Mouse (Mus musculus) heart, adult 2 months (tissue): ENCODE data around the gene Nptn. TPM values are rescaled to one million over a fixed set of nuclear protein-coding genes. Genes with fewer than 3 reads are reported as not detected.

Experiments
- DNase-seq, 2 experiments: peaks; one replicate each; pipeline ENCODE4 v3.0.0; 2021
- H3K27ac ChIP-seq: fragments of 200-600 bp; 2 replicates; pipeline ENCODE4 v1.8.1; 2022
- H3K27me3 ChIP-seq: fragments of 200-500 bp; 2 replicates; pipeline ENCODE4 v1.6.1; 2012; ENCODE audit warnings: mild to moderate bottlenecking, low read length, inconsistent platforms, mixed read lengths; ENCODE audit not compliant: control insufficient read depth, insufficient read depth
- H3K36me3 ChIP-seq: fragments of 200-500 bp; 2 replicates; pipeline ENCODE4 v1.6.1; 2012; ENCODE audit warnings: low read length, inconsistent platforms; ENCODE audit not compliant: control insufficient read depth, insufficient read depth
- H3K4me1 ChIP-seq: fragments of 200-500 bp; 2 replicates; pipeline ENCODE4 v1.6.1; 2011; ENCODE audit warnings: low read length; ENCODE audit not compliant: control insufficient read depth, insufficient read depth
- H3K4me3 ChIP-seq: fragments of 200-600 bp; 2 replicates; pipeline ENCODE4 v1.8.1; 2022
- H3K79me2 ChIP-seq: fragments of 200-500 bp; replicated peaks from 2 replicates; pipeline ENCODE4 v1.6.1; 2012; ENCODE audit warnings: mild to moderate bottlenecking, inconsistent platforms, low read length, moderate library complexity, mixed read lengths; ENCODE audit not compliant: control insufficient read depth, insufficient read depth
- H3K9ac ChIP-seq: fragments of 200-500 bp; 2 replicates; pipeline ENCODE4 v1.6.1; 2012; ENCODE audit warnings: low read depth, mild to moderate bottlenecking, control low read depth, inconsistent platforms, low read length, mixed read lengths
- CTCF ChIP-seq: fragments of 200-600 bp; IDR thresholded peaks from 2 replicates; pipeline ENCODE4 v1.8.1; 2022; ENCODE audit warnings: antibody characterized with exemption, mild to moderate bottlenecking, moderate library complexity
- EP300 ChIP-seq: fragments of 200-500 bp; IDR thresholded peaks from 2 replicates; pipeline ENCODE4 v1.6.1; 2011; ENCODE audit warnings: low read depth, low read length, control low read depth; ENCODE audit not compliant: insufficient read depth
- POLR2A ChIP-seq: fragments of 200-500 bp; IDR thresholded peaks from 2 replicates; pipeline ENCODE4 v1.6.1; 2011; ENCODE audit warnings: mild to moderate bottlenecking, low read depth, low read length, control low read depth; ENCODE audit not compliant: insufficient read depth
- WGBS: fragments of 180-500 bp; shearing (Covaris S2); methylation state at CpG from one replicate; pipeline ENCODE4 v1.1.7; 2018; 5-methylcytosine and 5-hydroxymethylcytosine counted together
- intact Hi-C: fragments of 180-260 bp; cut with DNase I; formaldehyde crosslinking; loops from one replicate; pipeline ENCODE4 v1.15.1; 2025
- polyA plus RNA-seq: library from polyadenylated mRNA; depleted of rRNA; stranded (reverse); fragments of >200 nt; gene quantifications from 2 replicates; pipeline ENCODE4 v1.2.3, GENCODE M21; 2012
- total RNA-seq, 2 experiments: library from RNA; stranded (reverse); gene quantifications; 2 replicates each; pipeline ENCODE4 v1.2.3; 2021

The Nptn gene
- total and polyA plus RNA-seq, 3 experiments: 123 to 282 (median 124) TPM

DNA sequence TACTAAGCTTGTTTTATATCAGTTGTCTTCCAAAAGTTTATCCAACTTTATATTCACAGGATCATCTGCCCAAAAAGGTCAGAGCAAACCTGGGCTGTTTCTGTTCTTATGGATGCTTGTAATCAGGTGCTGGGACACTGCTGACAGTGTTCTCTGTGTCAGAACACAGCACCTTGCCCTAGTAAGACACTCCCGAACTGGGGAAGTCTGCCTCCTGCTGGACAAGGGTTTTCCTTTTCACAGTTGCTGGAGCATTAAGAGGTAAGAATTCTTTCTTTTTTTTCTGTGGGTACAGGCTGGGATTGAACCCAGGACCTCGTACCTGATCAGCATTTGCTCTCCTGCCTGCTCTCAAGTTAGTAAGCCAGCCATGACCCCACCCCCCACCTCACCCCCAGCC, 74.4 kb downstream of the Nptn start:
- no peaks in the 10 kb centered on the region for H3K27me3 ChIP-seq
- DNase-seq: no peak
- peaks cover 2% of the 10 kb centered on the region; the same call in 1 of the 2 replicates for H3K36me3 ChIP-seq
- no peak overlapping the region for H3K27ac ChIP-seq
- H3K4me3 ChIP-seq: no peak overlapping the region
- peak; percentile 50 for TF ChIP-seq CTCF
- no peak for TF ChIP-seq POLR2A
- peaks cover 2% of the 10 kb centered on the region for H3K4me1 ChIP-seq
- intact Hi-C loops: no loop called here
- H3K79me2 ChIP-seq: no peaks in the 10 kb centered on the region
- H3K9ac ChIP-seq: no peak overlapping the region
- WGBS: 66% methylated on average over 2 of the region's 2 CpGs

DNA sequence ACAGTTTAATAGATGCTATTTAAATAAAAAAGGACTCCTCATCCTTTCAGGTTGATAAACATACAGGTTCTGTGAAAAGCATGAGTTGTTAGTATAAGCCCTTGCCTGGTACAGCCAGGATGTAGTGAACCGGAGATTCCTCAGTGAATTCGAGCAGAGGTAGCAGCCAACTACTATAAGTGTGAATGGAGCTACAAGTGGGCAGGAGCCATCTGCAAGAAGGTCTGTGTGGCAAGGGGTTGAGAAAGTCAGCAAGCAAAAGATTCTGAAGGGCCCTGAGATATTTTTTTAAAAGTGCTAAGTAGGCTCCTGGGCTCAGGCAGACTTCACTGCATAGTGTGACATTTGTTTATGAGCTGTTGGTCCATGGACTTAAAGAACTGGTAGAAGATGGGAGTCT, 74.8 kb downstream of the Nptn start:
- H3K79me2 ChIP-seq: no peaks in the 10 kb centered on the region
- no peaks in the 10 kb centered on the region for H3K27me3 ChIP-seq
- 93% methylated on average over 2 of the region's 2 CpGs for WGBS
- intact Hi-C loops: no loop called here
- H3K4me3 ChIP-seq: no peak overlapping the region
- no peak overlapping the region for H3K27ac ChIP-seq
- no peak for TF ChIP-seq POLR2A
- no peak for TF ChIP-seq EP300
- no peak for TF ChIP-seq CTCF
- H3K4me1 ChIP-seq: peaks cover 2% of the 10 kb centered on the region; the same call in 1 of the 2 replicates
- DNase-seq: no peak
- peaks cover 1% of the 10 kb centered on the region; the same call in 1 of the 2 replicates for H3K36me3 ChIP-seq
- no peak overlapping the region for H3K9ac ChIP-seq

- no peaks in the 10 kb centered on the region; the same call in 1 of the 2 replicates for H3K36me3 ChIP-seq
- DNase-seq: no peak
- intact Hi-C loops: no loop called here
- no peak overlapping the region for H3K4me3 ChIP-seq
- 55% methylated on average over 5 of the region's 5 CpGs for WGBS
- no peak for TF ChIP-seq CTCF
- TF ChIP-seq EP300: no peak
- TF ChIP-seq POLR2A: no peak
- no peaks in the 10 kb centered on the region for H3K27me3 ChIP-seq
- no peak overlapping the region for H3K27ac ChIP-seq
- H3K9ac ChIP-seq: no peak overlapping the region
- no peaks in the 10 kb centered on the region for H3K79me2 ChIP-seq
- peaks cover 2% of the 10 kb centered on the region; the same call in 1 of the 2 replicates for H3K4me1 ChIP-seq
Measured at GRCm38 (mm10) chr9:58657735-58658512, 75.9 kb downstream of the Nptn start.

- H3K27me3 ChIP-seq: no peaks in the 10 kb centered on the region
- 63% methylated on average over 4 of the region's 4 CpGs for WGBS
- no peak for DNase-seq
- H3K4me1 ChIP-seq: peaks cover 2% of the 10 kb centered on the region; the same call in 1 of the 2 replicates
- no peaks in the 10 kb centered on the region; the same call in 1 of the 2 replicates for H3K36me3 ChIP-seq
- TF ChIP-seq POLR2A: no peak
- H3K79me2 ChIP-seq: no peaks in the 10 kb centered on the region
- H3K4me3 ChIP-seq: no peak overlapping the region
- intact Hi-C loops: no loop called here
- H3K27ac ChIP-seq: no peak overlapping the region
- no peak overlapping the region for H3K9ac ChIP-seq
Measured at GRCm38 (mm10) chr9:58658596-58659309, 76.7 kb downstream of the Nptn start.

DNA sequence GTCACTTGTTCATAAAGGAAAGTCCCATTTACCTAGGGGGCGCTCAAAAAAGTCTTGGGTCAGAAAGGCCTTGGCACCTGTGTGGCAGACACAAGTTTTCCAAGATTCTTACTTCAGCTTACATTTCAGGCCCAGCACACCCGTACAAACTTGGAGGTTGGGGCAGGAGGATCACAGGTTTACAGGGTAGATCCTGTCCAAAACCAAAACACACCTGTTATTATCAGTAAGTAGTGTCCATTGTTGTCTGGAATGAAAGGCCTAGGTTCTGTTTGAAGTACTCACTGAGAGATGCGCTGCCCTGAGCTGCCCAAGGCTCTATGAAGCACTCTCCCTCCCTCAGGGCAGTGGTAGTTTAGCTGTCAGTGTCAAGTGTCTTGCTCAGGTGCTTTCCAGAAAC, 77.3 kb downstream of the Nptn start:
- H3K4me3 ChIP-seq: no peak overlapping the region
- intact Hi-C loops: no loop called here
- no peak for DNase-seq
- H3K27me3 ChIP-seq: no peaks in the 10 kb centered on the region
- H3K27ac ChIP-seq: no peak overlapping the region
- H3K4me1 ChIP-seq: peaks cover 2% of the 10 kb centered on the region; the same call in 1 of the 2 replicates
- H3K9ac ChIP-seq: no peak overlapping the region
- no peaks in the 10 kb centered on the region; the same call in 1 of the 2 replicates for H3K36me3 ChIP-seq
- whole genome bisulfite sequencing: 93% methylated on average over 3 of the region's 3 CpGs
- no peaks in the 10 kb centered on the region for H3K79me2 ChIP-seq
- no peak for TF ChIP-seq EP300
- no peak for TF ChIP-seq CTCF
- TF ChIP-seq POLR2A: no peak

DNA sequence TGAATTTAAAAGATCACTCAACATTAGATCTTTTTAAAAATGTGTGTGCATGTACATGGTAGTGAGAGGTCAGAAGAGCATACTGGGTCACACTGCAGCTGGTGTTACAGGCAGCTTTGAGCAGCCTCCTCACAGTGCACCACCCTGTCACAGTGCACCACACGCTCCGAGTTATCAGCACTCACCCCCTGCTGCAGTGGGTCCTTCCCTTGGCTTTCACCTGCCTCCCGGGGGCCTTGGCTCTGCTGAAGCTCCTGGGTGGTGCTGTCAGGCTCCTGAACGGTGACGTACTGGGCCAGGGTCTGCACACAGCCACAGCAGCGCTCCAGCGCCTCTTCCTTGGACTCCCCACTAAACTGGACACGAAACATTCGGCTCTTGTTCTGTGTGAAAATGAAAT, 77.9 kb downstream of the Nptn start:
- intact Hi-C loops: no loop called here
- Histone ChIP-seq H3K27me3 (no peaks in the 10 kb centered on the region), H3K79me2 (no peaks in the 10 kb centered on the region), H3K4me3 (no peak overlapping the region), H3K9ac (no peak overlapping the region), H3K36me3 (no peaks in the 10 kb centered on the region; the same call in 1 of the 2 replicates), H3K27ac (no peak overlapping the region), H3K4me1 (peaks cover 2% of the 10 kb centered on the region; the same call in 1 of the 2 replicates)
- no peak for DNase-seq
- TF ChIP-seq CTCF: no peak
- TF ChIP-seq POLR2A: no peak
- no peak for TF ChIP-seq EP300
- 88% methylated on average over 9 of the region's 9 CpGs for WGBS
